In the genomic region with DNA sequence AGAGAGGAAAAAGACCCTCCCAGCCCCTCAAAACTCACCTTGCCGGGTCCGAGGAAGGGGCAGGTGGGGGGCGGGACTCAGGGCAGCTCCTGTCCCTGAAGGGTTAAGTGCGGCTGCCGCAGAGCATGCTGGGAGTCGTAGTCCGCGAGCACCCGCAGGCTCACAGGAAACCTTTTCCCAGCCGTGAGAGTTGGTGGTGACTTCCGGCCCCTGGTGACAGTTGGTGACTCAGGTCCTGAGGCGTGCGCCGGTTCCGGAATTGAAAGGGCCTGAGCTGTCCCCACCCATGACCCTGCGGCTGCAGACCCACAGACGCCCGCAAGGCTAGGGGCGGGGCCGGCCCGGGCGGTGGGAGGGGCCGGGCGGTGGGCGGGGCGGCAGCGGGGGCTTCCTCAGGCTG, we compare ENCODE assay signal across 8 mouse cellular contexts. TPM values are rescaled to one million over a fixed set of nuclear protein-coding genes. Genes with fewer than 3 reads are reported as not detected.
DNase-seq lines count a peak whose midpoint lies in the region; ATAC-seq lines count a peak whose summit lies in the region.

Gene Myl6b (minus strand): TSS at position 96 of the 400 bp plus-strand sequence.

- H3K4me1 ChIP-seq in forebrain, embryonic 10.5 days: peaks cover 43% of the 10 kb centered on the region
- peaks cover 29% of the 10 kb centered on the region for H3K4me1 ChIP-seq in heart, embryonic 16.5 days (ENCODE audit: control insufficient read depth, insufficient read depth, low read length)
- H3K4me1 ChIP-seq in liver, embryonic 15.5 days (replicated peaks): peaks cover 79% of the 10 kb centered on the region
- H3K4me1 ChIP-seq in neural tube, embryonic 12.5 days: peaks cover 21% of the 10 kb centered on the region

- ATAC-seq in heart, embryonic 16.5 days (replicated peaks; ENCODE audit: extremely low read depth, insufficient read depth, low FRiP score): peak; percentile 90
- peak; percentile 86 for ATAC-seq in liver, embryonic 15.5 days (ENCODE audit: insufficient read depth)
- peak; percentile 78 for ATAC-seq in neural tube, embryonic 12.5 days (ENCODE audit: low FRiP score, low read depth)

- peak within 1 kb of the TSS; percentile 81 for H3K27ac ChIP-seq in forebrain, embryonic 10.5 days
- peak within 1 kb of the TSS; percentile 97 for H3K27ac ChIP-seq in heart, embryonic 16.5 days (ENCODE audit: low read length)
- H3K27ac ChIP-seq in liver, embryonic 15.5 days (replicated peaks): peak within 1 kb of the TSS; percentile 90
- H3K27ac ChIP-seq in neural tube, embryonic 12.5 days: peak within 1 kb of the TSS; percentile 22; the same call in 1 of the 2 replicates

- WGBS in forebrain, embryonic 10.5 days: under 1% methylated on average over 27 of the region's 27 CpGs
- 2% methylated on average over 27 of the region's 27 CpGs for WGBS in heart, embryonic 16.5 days
- under 1% methylated on average over 27 of the region's 27 CpGs for WGBS in liver, embryonic 15.5 days (ENCODE audit: insufficient replicate concordance)
- under 1% methylated on average over 27 of the region's 27 CpGs for WGBS in neural tube, embryonic 12.5 days

- DNase-seq in CD8-positive naive resting alpha-beta T cell, adult 2 months (ENCODE audit: low read depth in 2 of 2, low spot score in 2 of 2): peak; percentile 90 to 91
- DNase-seq in c-Kit-positive CD71-negative TER-119-negative erythroid progenitor cells, embryonic 14.5 days (ENCODE audit: low read depth): peak; percentile 94
- peak; percentile 97 for DNase-seq in forebrain, embryonic 10.5 days (ENCODE audit: extremely low spot score, low spot score)
- peak; percentile 97 to 98 for DNase-seq in kidney, postnatal 36 days
- DNase-seq in telencephalon, adult 2 months (ENCODE audit: low read depth, low spot score): peak; percentile 97

- peak within 1 kb of the TSS; percentile 81 for H3K9ac ChIP-seq in heart, embryonic 16.5 days (ENCODE audit: low read length)
- peak within 1 kb of the TSS; percentile 59 for H3K9ac ChIP-seq in liver, embryonic 15.5 days
- peak within 1 kb of the TSS; percentile 54 for H3K9ac ChIP-seq in neural tube, embryonic 12.5 days

- H3K4me2 ChIP-seq in heart, embryonic 16.5 days (ENCODE audit: low read depth, low read length): peak within 1 kb of the TSS; percentile 77
- H3K4me2 ChIP-seq in liver, embryonic 15.5 days: peak within 1 kb of the TSS; percentile 92
- H3K4me2 ChIP-seq in neural tube, embryonic 12.5 days (replicated peaks): peak within 1 kb of the TSS; percentile 79

- H3K36me3 ChIP-seq in forebrain, embryonic 10.5 days (replicated peaks): no peaks in the 10 kb centered on the region
- no peaks in the 10 kb centered on the region for H3K36me3 ChIP-seq in heart, embryonic 16.5 days (ENCODE audit: control insufficient read depth, insufficient read depth)
- H3K36me3 ChIP-seq in liver, embryonic 15.5 days (replicated peaks): no peaks in the 10 kb centered on the region
- no peaks in the 10 kb centered on the region for H3K36me3 ChIP-seq in neural tube, embryonic 12.5 days

- H3K9me3 ChIP-seq in forebrain, embryonic 10.5 days: no peaks in the 10 kb centered on the region
- H3K9me3 ChIP-seq in heart, embryonic 16.5 days (replicated peaks; ENCODE audit: control insufficient read depth, low read length): no peaks in the 10 kb centered on the region
- no peaks in the 10 kb centered on the region for H3K9me3 ChIP-seq in liver, embryonic 15.5 days (replicated peaks)
- no peaks in the 10 kb centered on the region for H3K9me3 ChIP-seq in neural tube, embryonic 12.5 days

- peak within 1 kb of the TSS; percentile 67 for H3K4me3 ChIP-seq in forebrain, embryonic 10.5 days
- peak within 1 kb of the TSS; percentile 74 for H3K4me3 ChIP-seq in heart, embryonic 16.5 days (ENCODE audit: low read length)
- peak within 1 kb of the TSS; percentile 69 for H3K4me3 ChIP-seq in liver, embryonic 15.5 days (replicated peaks)
- peak within 1 kb of the TSS; percentile 57 for H3K4me3 ChIP-seq in neural tube, embryonic 12.5 days

- H3K27me3 ChIP-seq in forebrain, embryonic 10.5 days (ENCODE audit: poor library complexity, severe bottlenecking): peaks cover 14% of the 10 kb centered on the region
- H3K27me3 ChIP-seq in heart, embryonic 16.5 days (ENCODE audit: control insufficient read depth, insufficient read depth, low read length): no peaks in the 10 kb centered on the region
- no peaks in the 10 kb centered on the region for H3K27me3 ChIP-seq in liver, embryonic 15.5 days
- H3K27me3 ChIP-seq in neural tube, embryonic 12.5 days (replicated peaks): no peaks in the 10 kb centered on the region

RNA-seq across cellular contexts. Expression of gene Myl6b, which starts in this region (rescaled TPM):
- polyA plus RNA-seq in forebrain, embryonic 10.5 days (2016; fragmentation: Nextera tagmentation; extraction: Ambion mirVana): 1.9 and 2.0 TPM in 2 replicates
- polyA plus RNA-seq in heart, embryonic 16.5 days (2015; fragmentation: Nextera tagmentation; extraction: Ambion mirVana): 4.2 and 4.4 TPM in 2 replicates
- polyA plus RNA-seq in liver, embryonic 15.5 days (2015; fragmentation: Nextera tagmentation; extraction: Ambion mirVana): 1.4 and 1.7 TPM in 2 replicates
- 3.1 and 3.9 TPM in 2 replicates for polyA plus RNA-seq in neural tube, embryonic 12.5 days (2016; fragmentation: Nextera tagmentation; extraction: Ambion mirVana)

Comparison
In these comparisons a context has a peak if more than half of its experiments do, and no peak if none do; other contexts are left out.
1. Peak in every context shown above with its lines: DNase-seq, ATAC-seq, H3K4me3 ChIP-seq and H3K27ac ChIP-seq.
2. H3K27ac ChIP-seq: peak in every context shown above with its lines; median percentile 97 in heart, embryonic 16.5 days; 90 in liver, embryonic 15.5 days; 81 in forebrain, embryonic 10.5 days; 22 in neural tube, embryonic 12.5 days.